Mouse (Mus musculus): ENCODE measurements around the gene Itsn2. TPM values are rescaled to one million over a fixed set of nuclear protein-coding genes. Genes with fewer than 3 reads are reported as not detected.

The Itsn2 gene
- total and polyA plus RNA-seq, 2 experiments from 2014 or later = 20.9 to 28.1 TPM

DNA sequence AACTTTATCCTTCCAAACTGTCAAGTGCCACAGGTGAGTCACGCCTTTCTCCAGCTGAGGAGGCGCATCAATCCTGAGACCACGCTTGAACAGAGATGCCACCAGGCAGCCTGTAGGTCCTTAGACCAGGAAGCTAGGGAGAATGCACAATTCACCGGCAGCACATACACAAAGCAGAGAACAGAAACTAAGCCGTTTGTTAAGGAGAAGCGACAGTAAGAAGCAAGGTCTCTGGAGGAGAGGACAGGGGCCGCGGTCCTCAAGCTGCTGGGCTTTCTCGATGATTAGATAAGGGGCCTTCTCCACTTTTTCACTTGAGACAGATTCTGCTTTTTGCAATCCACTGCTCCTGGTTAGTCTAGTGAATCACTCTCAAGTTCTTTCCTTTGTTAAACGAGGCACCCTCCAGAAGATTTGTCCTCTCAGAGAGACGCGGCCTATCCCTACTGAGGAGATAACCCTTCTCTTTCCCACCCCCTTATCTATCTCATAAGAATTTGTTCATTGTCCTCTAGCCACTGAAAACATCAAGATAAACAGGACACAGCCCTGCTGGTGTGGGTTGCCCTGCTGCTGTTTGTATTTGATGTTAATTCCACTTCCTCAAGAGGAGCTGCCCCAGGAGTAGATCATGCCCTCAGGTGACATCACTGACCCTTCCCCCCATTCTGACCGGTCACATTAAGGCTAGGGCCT, 126.8 kb downstream of the Itsn2 start:
- Histone ChIP-seq H3K36me3 (ENCODE audit: insufficient read depth) (no peaks in the 10 kb centered on the region), H3K9me3 (ENCODE audit: low read length) (no peaks in the 10 kb centered on the region), H3K4me1 (ENCODE audit: insufficient read depth) (no peaks in the 10 kb centered on the region), H3K27ac (ENCODE audit: low read depth, low read length) (no peak overlapping the region), H3K27me3 (ENCODE audit: insufficient read depth, low read length) (no peaks in the 10 kb centered on the region), H3K4me3 (ENCODE audit: low read depth, low read length) (no peak overlapping the region), H3K9ac (no peak overlapping the region), H3K4me2 (ENCODE audit: low read depth) (no peak overlapping the region)
- TF ChIP-seq CTCF (IDR thresholded peaks at IDR 0.05; ENCODE audit: low read depth) = no peak
- ATAC-seq = no peak
- DNase-seq = no peak
- WGBS = 87% methylated on average over 13 of the region's 13 CpGs

- Histone ChIP-seq H3K9me3 (ENCODE audit: low read length) (no peaks in the 10 kb centered on the region), H3K9ac (no peak overlapping the region), H3K36me3 (ENCODE audit: insufficient read depth) (no peaks in the 10 kb centered on the region), H3K4me1 (ENCODE audit: insufficient read depth) (no peaks in the 10 kb centered on the region), H3K27ac (ENCODE audit: low read depth, low read length) (no peak overlapping the region), H3K27me3 (ENCODE audit: insufficient read depth, low read length) (no peaks in the 10 kb centered on the region), H3K4me2 (ENCODE audit: low read depth) (no peak overlapping the region), H3K4me3 (ENCODE audit: low read depth, low read length) (no peak overlapping the region)
- ATAC-seq (no peak), DNase-seq (no peak)
- 0 out of 2 replicates have a peak, but pooled peaks have one; percentile 11 for TF ChIP-seq CTCF (IDR thresholded peaks at IDR 0.05; ENCODE audit: low read depth)
- WGBS = 79% methylated on average over 17 of the region's 17 CpGs
These were observed 127.6 kb downstream of the Itsn2 start for GRCm38 (mm10) chr12:4719762-4720754.

- Histone ChIP-seq H3K4me3 (ENCODE audit: low read depth, low read length) (no peak overlapping the region), H3K9ac (no peak overlapping the region), H3K4me1 (ENCODE audit: insufficient read depth) (no peaks in the 10 kb centered on the region), H3K27ac (ENCODE audit: low read depth, low read length) (no peak overlapping the region), H3K36me3 (ENCODE audit: insufficient read depth) (no peaks in the 10 kb centered on the region), H3K9me3 (ENCODE audit: low read length) (no peaks in the 10 kb centered on the region), H3K4me2 (ENCODE audit: low read depth) (no peak overlapping the region), H3K27me3 (ENCODE audit: insufficient read depth, low read length) (no peaks in the 10 kb centered on the region)
- no peak for TF ChIP-seq CTCF (IDR thresholded peaks at IDR 0.05; ENCODE audit: low read depth)
- WGBS = 95% methylated on average over 3 of the region's 3 CpGs
- DNase-seq (no peak), ATAC-seq (no peak)
These were observed 136.7 kb downstream of the Itsn2 start for GRCm38 (mm10) chr12:4729165-4729564.

DNA sequence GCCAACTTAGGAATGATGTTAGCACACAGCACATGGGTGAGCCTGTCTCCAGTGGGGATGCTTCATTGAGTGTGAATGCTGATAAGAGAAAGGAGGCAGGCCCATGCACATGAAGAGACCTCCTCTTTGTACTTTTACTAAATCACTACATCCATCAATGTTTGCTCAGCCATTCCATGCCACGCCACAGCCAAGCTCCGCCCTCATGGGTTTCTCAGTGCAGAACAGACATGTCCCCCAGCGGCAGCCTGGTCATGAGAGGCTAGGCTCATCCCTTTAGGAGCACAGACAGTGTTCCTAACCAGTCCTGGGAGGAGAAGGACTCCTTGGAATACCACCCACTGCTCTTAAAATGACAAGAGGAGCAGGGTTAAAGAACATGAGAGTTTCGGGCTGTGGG, 139.2 kb downstream of the Itsn2 start:
- Histone ChIP-seq H3K9me3 (ENCODE audit: low read length) (no peaks in the 10 kb centered on the region), H3K27ac (ENCODE audit: low read depth, low read length) (no peak overlapping the region), H3K4me1 (ENCODE audit: insufficient read depth) (no peaks in the 10 kb centered on the region), H3K36me3 (ENCODE audit: insufficient read depth) (no peaks in the 10 kb centered on the region), H3K4me3 (ENCODE audit: low read depth, low read length) (no peak overlapping the region), H3K4me2 (ENCODE audit: low read depth) (no peak overlapping the region), H3K27me3 (ENCODE audit: insufficient read depth, low read length) (no peaks in the 10 kb centered on the region), H3K9ac (no peak overlapping the region)
- no peak for DNase-seq
- ATAC-seq = no peak
- 79% methylated on average over 4 of the region's 4 CpGs for WGBS
- no peak for TF ChIP-seq CTCF (IDR thresholded peaks at IDR 0.05; ENCODE audit: low read depth)

DNA sequence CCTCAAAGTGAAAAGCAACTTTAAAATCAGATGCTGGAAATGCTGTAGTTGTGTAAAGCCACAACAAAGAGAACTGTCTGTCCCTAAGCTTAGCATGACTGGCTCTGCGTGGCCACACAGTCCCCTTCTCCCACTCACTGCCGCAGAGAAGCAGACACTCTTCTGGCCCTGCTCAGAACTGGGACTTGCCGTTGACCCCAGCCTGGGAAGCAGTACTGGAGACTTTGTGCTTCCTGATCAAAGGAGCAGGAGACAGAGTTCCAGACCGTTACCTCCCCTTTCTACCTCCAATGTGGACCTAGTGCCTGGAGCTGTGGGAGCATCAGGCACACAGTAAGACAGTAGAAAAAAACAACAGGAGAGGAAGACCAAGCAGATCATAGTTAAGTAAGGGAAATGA, 139.9 kb downstream of the Itsn2 start:
- TF ChIP-seq CTCF (IDR thresholded peaks at IDR 0.05; ENCODE audit: low read depth) = no peak
- ATAC-seq (no peak), DNase-seq (no peak)
- no peaks in the 10 kb centered on the region for H3K9me3 ChIP-seq (ENCODE audit: low read length)
- no peak overlapping the region for H3K4me3 ChIP-seq (ENCODE audit: low read depth, low read length)
- H3K27me3 ChIP-seq (ENCODE audit: insufficient read depth, low read length) = no peaks in the 10 kb centered on the region
- no peaks in the 10 kb centered on the region for H3K4me1 ChIP-seq (ENCODE audit: insufficient read depth)
- no peak overlapping the region for H3K9ac ChIP-seq
- H3K36me3 ChIP-seq (ENCODE audit: insufficient read depth) = no peaks in the 10 kb centered on the region
- H3K27ac ChIP-seq (ENCODE audit: low read depth, low read length) = no peak overlapping the region
- 77% methylated on average over 4 of the region's 4 CpGs for WGBS
- no peak overlapping the region for H3K4me2 ChIP-seq (ENCODE audit: low read depth)

- WGBS = 81% methylated on average over 18 of the region's 18 CpGs
- H3K27ac ChIP-seq (ENCODE audit: low read depth, low read length) = no peak within 1 kb of the TSS
- DNase-seq (no peak), ATAC-seq (no peak)
- no peaks in the 10 kb centered on the region for H3K4me1 ChIP-seq (ENCODE audit: insufficient read depth)
- H3K36me3 ChIP-seq (ENCODE audit: insufficient read depth) = no peaks in the 10 kb centered on the region
- no peak within 1 kb of the TSS for H3K4me3 ChIP-seq (ENCODE audit: low read depth, low read length)
- no peaks in the 10 kb centered on the region for H3K27me3 ChIP-seq (ENCODE audit: insufficient read depth, low read length)
- H3K9ac ChIP-seq = no peak within 1 kb of the TSS
- H3K9me3 ChIP-seq (ENCODE audit: low read length) = no peaks in the 10 kb centered on the region
- no peak within 1 kb of the TSS for H3K4me2 ChIP-seq (ENCODE audit: low read depth)
- no peak for TF ChIP-seq CTCF (IDR thresholded peaks at IDR 0.05; ENCODE audit: low read depth)
These were observed 145.7 kb downstream of the Itsn2 start, which contains the start of gene Fam228a for GRCm38 (mm10) chr12:4738031-4738576. Gene Fam228a, minus strand, starts transcription at chr12:4738430.

All from forebrain, postnatal 0 days (tissue).